ENCODE assay signal across 14 mouse cellular contexts in the genomic region with DNA sequence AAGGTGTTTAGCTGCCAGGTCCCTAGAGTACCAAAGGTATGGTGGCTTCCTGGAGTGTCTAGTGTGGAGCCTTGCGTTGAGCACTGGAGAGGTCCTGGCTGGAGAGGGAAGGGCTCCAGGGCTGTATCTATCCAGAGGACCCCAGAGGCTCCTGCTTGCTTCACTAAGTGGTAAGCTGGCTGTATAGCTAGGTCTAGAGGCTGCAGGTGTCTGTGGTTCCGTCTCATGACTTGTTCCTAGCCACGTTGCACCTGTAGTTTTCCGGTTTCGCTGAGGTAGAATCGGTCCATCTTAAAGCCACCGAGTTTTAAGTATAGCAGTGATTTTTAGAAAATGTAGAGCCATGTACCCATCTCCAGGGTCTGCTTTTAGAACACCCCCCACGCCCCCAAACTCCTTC. TPM values are rescaled to one million over a fixed set of nuclear protein-coding genes. Genes with fewer than 3 reads are reported as not detected.
A peak's percentile ranks its signal among the peaks of the same experiment; 100 is the strongest.
DNase-seq lines count a peak whose midpoint lies in the region; ATAC-seq and TF ChIP-seq lines count a peak whose summit lies in the region.
"Had no signal": no experiment of that assay in that cellular context is flagged by ENCODE, and none has a peak within 500 bp of the region (broad histone marks: within the 10 kb centered on the region; RNA-seq: fewer than 3 reads in every experiment).

No protein-coding gene starts in this region.

- no peak for TF ChIP-seq CTCF in lung, postnatal 0 days (IDR thresholded peaks at IDR 0.05)

- H3K9ac ChIP-seq in hindbrain, embryonic 16.5 days (ENCODE audit: low read depth, low read length) = no peak overlapping the region
- no peak overlapping the region for H3K9ac ChIP-seq in hindbrain, embryonic 13.5 days
- H3K9ac ChIP-seq in lung, postnatal 0 days (replicated peaks; ENCODE audit: low read depth) = no peak overlapping the region
- no peak overlapping the region for H3K9ac ChIP-seq in stomach, embryonic 16.5 days (ENCODE audit: low read length)

- H3K9me3 ChIP-seq in hindbrain, embryonic 16.5 days (ENCODE audit: control insufficient read depth, low read length) = no peaks in the 10 kb centered on the region
- no peaks in the 10 kb centered on the region for H3K9me3 ChIP-seq in hindbrain, embryonic 13.5 days
- H3K9me3 ChIP-seq in lung, postnatal 0 days (ENCODE audit: low read length) = no peaks in the 10 kb centered on the region
- no peaks in the 10 kb centered on the region for H3K9me3 ChIP-seq in stomach, embryonic 16.5 days (replicated peaks; ENCODE audit: control insufficient read depth, low read length)

- peaks cover 51% of the 10 kb centered on the region for H3K4me1 ChIP-seq in hindbrain, embryonic 16.5 days (ENCODE audit: control insufficient read depth, insufficient read depth, low read depth, low read length)
- H3K4me1 ChIP-seq in hindbrain, embryonic 13.5 days (replicated peaks) = peaks cover 85% of the 10 kb centered on the region
- H3K4me1 ChIP-seq in lung, postnatal 0 days (ENCODE audit: insufficient read depth, low read depth, low read length) = peaks cover 41% of the 10 kb centered on the region
- H3K4me1 ChIP-seq in stomach, embryonic 16.5 days (ENCODE audit: control insufficient read depth, insufficient read depth, low read length) = peaks cover 77% of the 10 kb centered on the region

- ATAC-seq in hindbrain, embryonic 16.5 days = no peak
- ATAC-seq in hindbrain, embryonic 13.5 days (ENCODE audit: low FRiP score) = no peak
- ATAC-seq in lung, postnatal 0 days = no peak
- no peak for ATAC-seq in stomach, embryonic 16.5 days (ENCODE audit: insufficient read depth, low FRiP score)
- ATAC-seq: Patski had no signal

- no peaks in the 10 kb centered on the region; the same call in 1 of the 2 replicates for H3K36me3 ChIP-seq in hindbrain, embryonic 16.5 days (ENCODE audit: control insufficient read depth, insufficient read depth, low read length)
- no peaks in the 10 kb centered on the region for H3K36me3 ChIP-seq in hindbrain, embryonic 13.5 days
- H3K36me3 ChIP-seq in lung, postnatal 0 days (ENCODE audit: insufficient read depth, low read length) = no peaks in the 10 kb centered on the region
- H3K36me3 ChIP-seq in stomach, embryonic 16.5 days (ENCODE audit: control insufficient read depth, insufficient read depth, low read length) = no peaks in the 10 kb centered on the region

- no peak overlapping the region for H3K27ac ChIP-seq in hindbrain, embryonic 16.5 days (ENCODE audit: low read depth, low read length)
- H3K27ac ChIP-seq in hindbrain, embryonic 13.5 days = no peak overlapping the region
- H3K27ac ChIP-seq in lung, postnatal 0 days (ENCODE audit: low read length) = peak overlapping the region; percentile 27; the same call in 1 of the 2 replicates
- no peak overlapping the region for H3K27ac ChIP-seq in stomach, embryonic 16.5 days (ENCODE audit: low read length)
- H3K27ac ChIP-seq: left cerebral cortex, adult 2 months; macrophage had no signal

- DNase-seq in cerebellum, adult 9-10 months = peak; percentile 40
- DNase-seq in cerebellum, adult 8-10 months = no peak
- DNase-seq in lung, postnatal 0 days (ENCODE audit: low spot score) = no peak
- DNase-seq in lung, postnatal 10 days = no peak
- no peak for DNase-seq in right cerebral cortex, postnatal 25 days
- DNase-seq: adrenal gland, postnatal 36 days; kidney, adult 18-20 months; thymus, postnatal 4 days had no signal

- no peak for TF ChIP-seq EP300 in lung, postnatal 0 days (IDR thresholded peaks at IDR 0.05)

- H3K4me3 ChIP-seq in hindbrain, embryonic 16.5 days (ENCODE audit: low read length) = no peak overlapping the region
- H3K4me3 ChIP-seq in hindbrain, embryonic 13.5 days = no peak overlapping the region
- no peak overlapping the region for H3K4me3 ChIP-seq in lung, postnatal 0 days (ENCODE audit: low read depth, low read length)
- no peak overlapping the region for H3K4me3 ChIP-seq in stomach, embryonic 16.5 days (replicated peaks; ENCODE audit: low read length)
- H3K4me3 ChIP-seq: left cerebral cortex, adult 2 months had no signal

- no peaks in the 10 kb centered on the region for H3K27me3 ChIP-seq in hindbrain, embryonic 16.5 days (replicated peaks; ENCODE audit: control insufficient read depth, insufficient read depth, low read length)
- no peaks in the 10 kb centered on the region for H3K27me3 ChIP-seq in hindbrain, embryonic 13.5 days
- no peaks in the 10 kb centered on the region for H3K27me3 ChIP-seq in lung, postnatal 0 days (replicated peaks; ENCODE audit: insufficient read depth, low read length)
- no peaks in the 10 kb centered on the region for H3K27me3 ChIP-seq in stomach, embryonic 16.5 days (ENCODE audit: control insufficient read depth, insufficient read depth, low read length)
- H3K27me3 ChIP-seq: Patski had no signal

- WGBS in hindbrain, embryonic 16.5 days = 91% methylated on average over 8 of the region's 8 CpGs
- WGBS in hindbrain, embryonic 13.5 days = 91% methylated on average over 8 of the region's 8 CpGs
- WGBS in lung, postnatal 0 days = 85% methylated on average over 8 of the region's 8 CpGs
- WGBS in stomach, embryonic 16.5 days = 85% methylated on average over 8 of the region's 8 CpGs

- peak overlapping the region; percentile 5; the same call in 1 of the 2 replicates for H3K4me2 ChIP-seq in hindbrain, embryonic 16.5 days (ENCODE audit: low read length)
- no peak overlapping the region for H3K4me2 ChIP-seq in hindbrain, embryonic 13.5 days
- H3K4me2 ChIP-seq in lung, postnatal 0 days (replicated peaks; ENCODE audit: low read depth, low read length) = no peak overlapping the region
- 0 out of 2 replicates have a peak overlapping the region, but pooled peaks have one; percentile 13 for H3K4me2 ChIP-seq in stomach, embryonic 16.5 days (ENCODE audit: low read depth, low read length)

RNA-seq across cellular contexts. Expression of a gene that starts 24.6 kb away (rescaled TPM):
- polyA plus RNA-seq in hindbrain, embryonic 16.5 days (2015; fragmentation: Nextera tagmentation; extraction: Ambion mirVana) = not detected in 2 replicates
- polyA plus RNA-seq in hindbrain, embryonic 13.5 days (2015; fragmentation: Nextera tagmentation; extraction: Ambion mirVana) = not detected in 2 replicates
- polyA plus RNA-seq in lung, postnatal 0 days (2015; fragmentation: Nextera tagmentation; extraction: Ambion mirVana) = not detected in 2 replicates
- polyA plus RNA-seq in stomach, embryonic 16.5 days (2015; fragmentation: Nextera tagmentation; extraction: Ambion mirVana) = not detected in 2 replicates
- polyA plus RNA-seq: macrophage, Patski had no signal

RNA-seq across cellular contexts. Expression of a gene that starts 44.3 kb away (rescaled TPM):
- polyA plus RNA-seq in hindbrain, embryonic 16.5 days (2015; fragmentation: Nextera tagmentation; extraction: Ambion mirVana) = 31.9 and 35.4 TPM in 2 replicates
- 21.8 and 22.2 TPM in 2 replicates for polyA plus RNA-seq in hindbrain, embryonic 13.5 days (2015; fragmentation: Nextera tagmentation; extraction: Ambion mirVana)
- 13.4 and 19.7 TPM in 2 replicates for polyA plus RNA-seq in lung, postnatal 0 days (2015; fragmentation: Nextera tagmentation; extraction: Ambion mirVana)
- 35.9 and 38.0 TPM in 2 replicates for polyA plus RNA-seq in stomach, embryonic 16.5 days (2015; fragmentation: Nextera tagmentation; extraction: Ambion mirVana)

RNA-seq across cellular contexts. Expression of a gene that starts 48.0 kb away (rescaled TPM):
- polyA plus RNA-seq in hindbrain, embryonic 16.5 days (2015; fragmentation: Nextera tagmentation; extraction: Ambion mirVana) = 3.5 and 3.9 TPM in 2 replicates
- polyA plus RNA-seq in hindbrain, embryonic 13.5 days (2015; fragmentation: Nextera tagmentation; extraction: Ambion mirVana) = 4.4 and 4.7 TPM in 2 replicates
- 4.7 and 6.2 TPM in 2 replicates for polyA plus RNA-seq in lung, postnatal 0 days (2015; fragmentation: Nextera tagmentation; extraction: Ambion mirVana)
- polyA plus RNA-seq in stomach, embryonic 16.5 days (2015; fragmentation: Nextera tagmentation; extraction: Ambion mirVana) = 1.8 and 2.4 TPM in 2 replicates

Comparison
In these comparisons a context has a peak if more than half of its experiments do, and no peak if none do; other contexts are left out.
1. H3K4me2 ChIP-seq: peak in hindbrain, embryonic 16.5 days (single experiment) and stomach, embryonic 16.5 days (single experiment); none in hindbrain, embryonic 13.5 days (single experiment) and lung, postnatal 0 days (single experiment).